Mouse (Mus musculus): ENCODE results near the gene Pcp4. TPM values are rescaled to one million over a fixed set of nuclear protein-coding genes. Genes with fewer than 3 reads are reported as not detected.

Pcp4 gene
- total RNA-seq, 2 experiments from 2014 or later = 151 to 164 TPM

- intact Hi-C loops (cut with DNase I) = no loop called here
- DNase-seq = no peak
Measured at GRCm38 (mm10) chr16:96481791-96482190, 14.4 kb downstream of the Pcp4 start.

- intact Hi-C loops (cut with DNase I) = no loop called here
- DNase-seq = no peak
Measured at GRCm38 (mm10) chr16:96487007-96487684, 19.7 kb downstream of the Pcp4 start.

- intact Hi-C loops (cut with DNase I) = no loop called here
- no peak for DNase-seq
Measured at GRCm38 (mm10) chr16:96488038-96488437, 20.6 kb downstream of the Pcp4 start.

DNA sequence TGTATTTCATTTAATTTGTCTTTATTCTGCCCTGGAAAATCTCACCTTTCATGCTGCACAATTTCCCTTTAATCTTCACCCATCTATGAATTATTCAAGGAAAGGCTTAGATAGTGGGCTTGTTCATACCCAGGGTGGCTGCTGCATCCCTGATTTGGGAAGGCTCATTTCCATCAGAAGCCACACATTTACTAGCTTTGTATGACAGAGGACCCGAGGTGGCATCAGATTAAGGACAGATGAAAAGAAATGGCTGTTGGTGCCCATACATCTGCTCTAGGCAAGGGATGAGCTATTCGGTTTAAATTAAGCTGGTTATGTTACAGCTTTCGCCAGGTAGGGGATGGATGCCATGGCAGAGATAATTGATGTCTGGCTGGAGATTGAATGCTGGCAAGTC lies 24.1 kb downstream of the Pcp4 start:
- intact Hi-C loops (cut with DNase I) = no loop called here
- DNase-seq = no peak

DNA sequence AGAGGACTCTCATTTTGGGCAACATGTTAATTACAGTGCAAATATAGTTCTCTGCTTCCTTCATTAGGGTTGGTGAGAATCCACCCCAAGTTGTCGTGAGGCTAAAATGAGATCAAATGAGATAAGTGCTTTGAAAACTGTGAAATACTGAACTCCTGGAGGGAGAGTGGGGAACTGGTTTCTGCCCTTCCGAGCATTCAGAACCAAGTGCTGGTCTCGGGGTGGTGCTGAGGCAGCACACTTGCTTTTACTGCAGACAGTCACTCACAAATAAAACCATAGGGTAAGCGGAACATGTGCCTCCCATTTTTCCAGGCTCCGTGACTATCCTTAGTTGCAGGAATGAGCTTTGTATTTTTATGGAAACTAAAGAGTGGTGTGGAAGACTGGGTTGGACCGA lies 26.7 kb downstream of the Pcp4 start:
- intact Hi-C loops (cut with DNase I) = no loop called here

DNA sequence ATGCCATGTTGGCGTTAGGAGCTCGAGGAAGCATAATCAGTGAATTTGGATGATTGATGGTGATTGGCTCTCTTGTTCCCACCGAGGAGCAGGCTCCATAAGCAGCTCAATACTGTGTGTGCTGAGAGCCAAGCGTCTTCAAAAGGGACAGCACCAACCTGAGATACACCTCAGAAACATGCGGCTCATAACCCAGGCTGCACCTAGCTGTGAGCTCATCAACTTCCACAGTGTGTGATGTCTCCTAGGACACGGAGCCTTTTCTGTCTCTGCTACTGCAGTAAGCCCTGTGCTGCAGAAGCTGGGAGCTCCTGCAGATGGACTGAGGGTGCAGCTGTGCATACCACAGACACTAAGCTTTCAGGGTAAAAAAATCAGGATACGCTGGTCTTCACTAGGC lies 31.5 kb downstream of the Pcp4 start:
- intact Hi-C loops (cut with DNase I) = no loop called here
- DNase-seq = no peak

More for the DNA sequence above, 26.7 kb downstream of the Pcp4 start:
- DNase-seq = no peak

GRCm38 (mm10) chr16:96501241-96501640 lies 33.8 kb downstream of the Pcp4 start:
- intact Hi-C loops (cut with DNase I) = no loop called here
- peak; percentile 28 for DNase-seq

DNA sequence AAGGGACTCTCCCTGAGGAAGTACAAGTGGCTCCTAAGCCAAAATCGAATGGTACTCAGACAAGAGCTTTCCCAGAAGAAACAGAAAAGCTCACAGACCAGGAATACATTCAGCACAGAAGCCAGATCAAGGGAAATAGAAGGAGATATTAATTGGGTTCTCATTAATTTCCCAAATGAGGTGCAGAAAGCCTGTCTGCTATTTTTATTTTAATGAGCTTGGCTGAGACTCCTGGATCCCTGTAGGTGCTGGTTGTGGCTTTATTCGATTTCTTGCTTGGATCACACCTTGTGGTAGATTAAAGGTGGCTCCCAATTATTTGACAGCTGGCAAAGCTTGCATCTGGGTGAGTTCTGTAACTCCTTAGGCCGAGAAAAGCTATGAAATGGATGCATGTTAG lies 35.2 kb downstream of the Pcp4 start:
- intact Hi-C loops (cut with DNase I) = no loop called here
- no peak for DNase-seq

DNA sequence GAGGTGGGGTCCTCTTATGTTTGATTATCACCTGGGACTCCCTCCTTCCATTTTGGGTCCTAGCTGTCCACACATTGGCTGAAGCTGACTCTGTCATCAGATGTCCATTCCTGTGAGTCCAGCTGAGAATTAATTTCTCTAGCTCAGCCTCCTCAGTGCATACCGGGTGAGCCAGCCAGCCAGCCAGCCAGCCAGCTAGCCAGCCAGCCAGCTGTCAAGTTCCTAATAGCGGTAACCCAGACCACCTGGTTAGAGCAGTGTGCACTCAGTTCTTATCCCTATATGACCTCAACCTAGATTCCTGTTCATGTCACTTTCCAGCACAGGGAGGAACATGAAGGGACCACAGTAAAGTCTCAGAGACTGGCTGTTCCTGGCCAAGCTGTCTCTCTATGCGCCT lies 47.1 kb downstream of the Pcp4 start:
- peak; percentile 27 for DNase-seq

GRCm38 (mm10) chr16:96527476-96527875 lies 60.1 kb downstream of the Pcp4 start:
- intact Hi-C loops (cut with DNase I) = no loop called here

More for the DNA sequence above, 47.1 kb downstream of the Pcp4 start:
- intact Hi-C loops (cut with DNase I) = no loop called here

GRCm38 (mm10) chr16:96528471-96528870 lies 61.1 kb downstream of the Pcp4 start:
- DNase-seq = no peak

More at GRCm38 (mm10) chr16:96527476-96527875, 60.1 kb downstream of the Pcp4 start:
- no peak for DNase-seq

DNA sequence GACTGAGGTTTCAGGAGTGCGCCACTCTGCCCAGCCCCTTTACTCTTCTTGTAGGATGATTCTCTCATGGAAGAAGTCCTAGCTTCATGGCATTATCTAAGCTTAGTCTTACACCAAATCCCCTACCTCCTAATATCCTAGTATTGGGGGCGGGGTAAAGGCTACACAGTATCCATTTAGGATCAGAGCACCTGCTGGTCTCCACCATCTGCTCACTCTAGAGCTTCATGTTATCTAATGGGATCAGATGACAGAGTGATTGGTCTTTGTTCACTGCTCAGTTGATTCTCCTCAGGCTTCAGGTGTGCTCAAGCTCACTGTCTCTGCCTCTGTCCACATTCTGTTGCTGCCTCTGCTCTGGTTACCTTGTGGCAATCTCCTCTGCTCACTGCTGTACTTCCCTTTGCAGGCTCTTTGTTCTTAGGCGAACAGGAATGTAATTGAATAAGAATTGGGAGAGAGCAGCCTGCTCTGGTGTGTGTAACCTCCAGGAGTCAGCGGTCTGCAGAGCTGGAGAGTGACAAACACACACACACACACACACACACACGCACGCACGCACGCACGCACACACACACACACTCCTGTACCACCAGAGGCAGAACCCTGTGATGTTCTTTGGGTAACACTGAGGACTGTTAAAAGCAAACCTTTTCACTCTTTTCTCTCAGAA lies 62.6 kb downstream of the Pcp4 start:
- intact Hi-C loops (cut with DNase I) = no loop called here

More at GRCm38 (mm10) chr16:96528471-96528870, 61.1 kb downstream of the Pcp4 start:
- intact Hi-C loops (cut with DNase I) = no loop called here

DNA sequence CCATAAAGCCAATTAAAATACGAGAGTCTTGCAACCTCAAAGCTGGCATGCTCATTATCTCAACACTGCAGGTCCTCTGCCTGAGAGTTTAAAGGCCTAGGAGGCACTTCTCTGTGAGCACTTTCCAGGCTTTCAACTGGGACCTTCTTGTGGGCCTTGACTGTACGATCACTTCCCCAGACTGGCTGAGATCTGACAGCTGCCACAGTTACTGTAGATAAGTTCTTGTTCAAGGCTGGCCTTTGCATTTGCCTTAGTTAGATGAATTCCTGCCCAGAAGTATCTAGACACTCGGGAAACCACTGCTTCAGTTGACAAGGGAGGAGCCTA lies 63.1 kb downstream of the Pcp4 start:
- intact Hi-C loops (cut with DNase I) = no loop called here
- no peak for DNase-seq

More for the DNA sequence above, 62.6 kb downstream of the Pcp4 start:
- no peak for DNase-seq

DNA sequence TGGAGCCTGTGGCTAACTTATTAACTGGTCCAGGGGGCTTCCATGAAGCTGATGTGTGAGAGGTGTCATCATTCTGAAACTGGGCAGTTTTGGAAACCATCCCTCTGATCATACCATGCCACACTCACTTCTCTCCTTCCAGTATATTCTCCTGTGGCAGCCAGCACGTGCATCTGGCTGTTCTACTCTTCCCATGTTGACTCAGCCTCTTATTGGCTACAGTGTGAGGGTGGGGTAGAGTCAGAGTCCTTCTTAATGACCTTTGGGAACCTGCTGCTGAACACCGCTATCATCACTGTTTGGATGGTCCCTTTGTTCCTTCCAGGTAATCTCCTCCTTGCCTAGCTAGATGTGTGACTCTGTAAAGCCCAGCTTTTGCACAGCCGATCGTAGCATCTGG lies 63.6 kb downstream of the Pcp4 start:
- intact Hi-C loops (cut with DNase I) = no loop called here
- no peak for DNase-seq

GRCm38 (mm10) chr16:96533710-96534109 lies 66.3 kb downstream of the Pcp4 start:
- DNase-seq = peak; percentile 87
- intact Hi-C loops (cut with DNase I) = no loop called here

DNA sequence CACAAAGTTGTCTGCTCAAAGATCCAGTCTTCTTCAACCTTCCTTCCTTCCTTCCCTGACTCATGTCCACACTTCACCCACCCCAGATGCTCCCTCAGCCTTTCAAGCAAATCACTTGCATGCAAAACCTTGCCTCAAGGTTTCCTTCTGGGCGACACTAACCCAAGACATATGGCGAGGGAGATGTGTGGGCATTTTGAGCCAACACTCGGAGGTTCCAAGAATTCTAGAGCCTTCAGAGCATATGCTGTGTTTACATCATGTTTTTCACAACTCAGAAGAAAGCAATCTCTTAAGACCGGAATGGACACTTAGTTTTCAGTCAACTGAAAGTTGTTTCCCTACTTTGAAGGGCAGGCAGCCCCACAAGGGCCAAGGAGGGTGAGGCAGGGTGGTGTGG lies 67.9 kb downstream of the Pcp4 start:
- intact Hi-C loops (cut with DNase I) = no loop called here
- no peak for DNase-seq

DNA sequence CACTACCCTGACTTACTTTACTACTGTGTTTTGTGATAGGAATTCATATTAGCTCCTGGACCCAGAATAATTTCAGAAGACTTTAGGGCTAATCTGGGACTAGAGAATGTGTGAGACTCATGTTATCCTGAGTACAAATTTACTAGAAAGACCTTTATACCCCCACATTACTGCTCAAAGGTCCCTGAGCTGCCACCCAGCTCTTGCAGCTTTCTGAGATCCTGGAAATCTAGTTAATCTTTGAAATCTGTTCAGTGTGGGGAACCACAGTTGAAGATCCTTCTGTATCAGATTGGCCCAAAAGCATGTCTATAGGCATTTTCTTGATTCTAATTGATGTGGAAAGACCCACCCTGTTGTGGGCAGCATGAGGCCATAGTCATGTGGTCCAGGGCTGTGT lies 69.0 kb downstream of the Pcp4 start:
- intact Hi-C loops (cut with DNase I) = no loop called here
- no peak for DNase-seq

- DNase-seq = no peak
- intact Hi-C loops (cut with DNase I) = no loop called here
Measured at GRCm38 (mm10) chr16:96539091-96539490, 71.7 kb downstream of the Pcp4 start.

GRCm38 (mm10) chr16:96541056-96541455 lies 73.7 kb downstream of the Pcp4 start:
- intact Hi-C loops (cut with DNase I) = no loop called here
- DNase-seq = no peak

DNA sequence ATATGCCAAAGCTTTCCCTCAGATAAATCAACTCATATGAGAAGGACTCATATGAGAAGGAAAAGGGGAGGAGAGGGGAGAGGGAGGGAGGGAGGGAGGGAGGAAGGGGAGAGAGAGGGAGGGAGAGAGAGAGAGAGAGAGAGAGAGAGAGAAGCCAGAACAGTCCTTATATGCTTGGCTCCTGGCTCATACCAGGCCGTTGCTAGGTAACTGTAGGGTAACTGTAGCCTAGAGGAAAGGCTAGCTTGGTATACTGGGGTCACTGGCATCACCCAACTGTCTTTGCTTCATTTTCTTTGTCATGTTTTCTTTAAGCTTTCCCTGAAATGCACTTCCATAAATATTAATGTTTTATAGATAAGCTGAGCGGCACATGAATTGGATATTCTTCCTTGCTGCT lies 85.3 kb downstream of the Pcp4 start:
- no peak for DNase-seq
- intact Hi-C loops (cut with DNase I) = no loop called here

DNA sequence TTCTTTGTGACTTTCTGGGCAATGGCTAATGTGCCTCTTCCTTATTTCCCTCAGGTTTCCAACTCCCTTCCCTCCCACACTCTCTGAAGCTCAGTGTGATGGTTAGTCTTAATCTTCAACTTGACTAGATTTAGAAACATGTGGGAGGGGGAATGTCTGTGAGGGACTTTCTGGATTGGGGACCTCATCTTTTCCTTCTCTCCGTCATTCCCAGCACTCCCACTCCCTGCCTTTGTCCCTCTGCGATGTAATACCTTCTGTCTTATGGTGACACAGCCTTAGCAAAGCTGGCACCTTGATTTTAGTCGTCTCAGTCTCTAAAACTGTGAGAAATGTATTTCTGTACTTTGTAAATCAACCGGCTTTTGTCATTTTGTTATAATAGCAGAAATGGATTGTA lies 88.0 kb downstream of the Pcp4 start:
- intact Hi-C loops (cut with DNase I) = no loop called here

DNA sequence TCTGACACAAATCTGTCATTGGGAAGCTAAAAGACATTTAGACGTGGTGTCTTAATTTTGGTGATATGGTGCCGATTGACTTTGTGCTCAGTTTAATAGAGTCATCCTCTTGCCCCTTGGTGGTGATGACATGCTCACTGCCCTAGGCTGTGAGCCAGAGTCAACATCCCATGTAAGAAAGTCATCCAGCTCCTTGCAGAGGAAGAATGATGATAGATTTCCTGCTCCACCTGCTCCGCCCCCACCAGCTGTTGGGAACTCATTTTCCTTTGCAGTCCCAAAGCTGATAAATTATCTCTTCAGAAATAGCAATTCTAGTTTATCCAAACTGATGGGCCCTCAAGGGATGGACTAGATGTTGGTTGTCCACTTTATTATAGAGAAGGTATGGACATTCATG lies 89.2 kb downstream of the Pcp4 start:
- intact Hi-C loops (cut with DNase I) = no loop called here
- DNase-seq = no peak

More for the DNA sequence above, 88.0 kb downstream of the Pcp4 start:
- no peak for DNase-seq

DNA sequence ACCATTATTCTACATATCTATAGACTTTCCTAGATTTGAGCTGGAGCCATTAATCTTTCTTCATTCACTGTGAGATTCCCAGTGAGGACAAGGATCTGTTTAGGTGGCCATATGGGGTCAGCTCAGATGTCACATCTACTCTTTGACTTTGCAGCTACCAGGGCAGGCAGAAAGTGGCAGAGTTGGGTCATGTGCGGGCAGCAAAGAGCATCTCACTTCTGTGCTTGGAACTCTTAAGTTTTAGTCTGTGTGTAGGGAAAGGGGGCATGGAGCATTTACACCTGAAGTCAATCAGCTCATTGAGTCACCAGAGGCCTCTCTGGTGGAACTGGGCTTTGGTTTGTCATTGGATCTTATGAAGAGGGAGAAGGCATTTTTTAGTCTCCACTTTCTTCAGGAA lies 90.9 kb downstream of the Pcp4 start:
- intact Hi-C loops (cut with DNase I) = no loop called here
- DNase-seq = no peak

All from left cerebral cortex, postnatal 4 days (tissue).